Mouse (Mus musculus): ENCODE measurements at regions not wholly inside any gene's neighbourhood (a gene's known extent, or its start where the extent isn't known, plus 50 kb on each side); places are given as distances from the start of the nearest gene placed in this dataset.

- no peak for DNase-seq (ENCODE audit: low read depth, low spot score)
These were observed 50.2 kb upstream of the Lrfn2 start for GRCm38 (mm10) chr17:48881946-48882345.
